Mouse (Mus musculus) hindbrain, embryonic 15.5 days (tissue): ENCODE data around the gene Sirt5. TPM values are rescaled to one million over a fixed set of nuclear protein-coding genes. Genes with fewer than 3 reads are reported as not detected.

ENCODE experiments used
- ATAC-seq: fragments of 200-750 bp; cut with Nextera tagmentation; 2 replicates; pipeline ENCODE4 v1.8.0; 2017; ENCODE audit warnings: low read depth, moderate number of reproducible peaks, moderate TSS enrichment; ENCODE audit not compliant: low FRiP score
- H3K27ac ChIP-seq: fragments of 300-500 bp; sonication (generic); replicated peaks from 2 replicates; pipeline ENCODE4 v1.5.1; 2015; ENCODE audit warnings: mild to moderate bottlenecking, inconsistent platforms
- H3K27me3 ChIP-seq: fragments of 300-500 bp; sonication (generic); 2 replicates; pipeline ENCODE4 v1.6.1; 2015; ENCODE audit warnings: control low read depth, inconsistent platforms
- H3K36me3 ChIP-seq: fragments of 300-500 bp; sonication (generic); 2 replicates; pipeline ENCODE4 v1.6.1; 2015; ENCODE audit warnings: control low read depth, inconsistent platforms
- H3K4me1 ChIP-seq: fragments of 300-500 bp; sonication (generic); replicated peaks from 2 replicates; pipeline ENCODE4 v1.6.1; 2015; ENCODE audit warnings: control low read depth, inconsistent platforms
- H3K4me2 ChIP-seq: fragments of 300-500 bp; sonication (generic); 2 replicates; pipeline ENCODE4 v1.6.1; 2015; ENCODE audit warnings: moderate library complexity, mild to moderate bottlenecking, inconsistent platforms
- H3K4me3 ChIP-seq: fragments of 300-500 bp; sonication (generic); 2 replicates; pipeline ENCODE4 v1.5.1; 2015; ENCODE audit warnings: mild to moderate bottlenecking, inconsistent platforms
- H3K9ac ChIP-seq: fragments of 300-500 bp; sonication (generic); 2 replicates; pipeline ENCODE4 v1.6.1; 2015; ENCODE audit warnings: inconsistent platforms
- H3K9me3 ChIP-seq: fragments of 300-500 bp; sonication (generic); 2 replicates; pipeline ENCODE4 v1.6.1; 2016; ENCODE audit warnings: control low read depth, inconsistent platforms
- WGBS: fragments of 180-500 bp; shearing (Covaris S2); methylation state at CpG from one replicate; pipeline ENCODE4 v1.1.7; 2015; 5-methylcytosine and 5-hydroxymethylcytosine counted together
- polyA plus RNA-seq: library from polyadenylated mRNA; unstranded; fragments of >200 nt; fragmentation: Nextera tagmentation; extraction: Ambion mirVana; gene quantifications from 2 replicates; pipeline ENCODE4 v1.2.1, GENCODE M21; 2015

Gene Sirt5
- 34.8 and 36.7 TPM in 2 replicates for polyA plus RNA-seq

DNA sequence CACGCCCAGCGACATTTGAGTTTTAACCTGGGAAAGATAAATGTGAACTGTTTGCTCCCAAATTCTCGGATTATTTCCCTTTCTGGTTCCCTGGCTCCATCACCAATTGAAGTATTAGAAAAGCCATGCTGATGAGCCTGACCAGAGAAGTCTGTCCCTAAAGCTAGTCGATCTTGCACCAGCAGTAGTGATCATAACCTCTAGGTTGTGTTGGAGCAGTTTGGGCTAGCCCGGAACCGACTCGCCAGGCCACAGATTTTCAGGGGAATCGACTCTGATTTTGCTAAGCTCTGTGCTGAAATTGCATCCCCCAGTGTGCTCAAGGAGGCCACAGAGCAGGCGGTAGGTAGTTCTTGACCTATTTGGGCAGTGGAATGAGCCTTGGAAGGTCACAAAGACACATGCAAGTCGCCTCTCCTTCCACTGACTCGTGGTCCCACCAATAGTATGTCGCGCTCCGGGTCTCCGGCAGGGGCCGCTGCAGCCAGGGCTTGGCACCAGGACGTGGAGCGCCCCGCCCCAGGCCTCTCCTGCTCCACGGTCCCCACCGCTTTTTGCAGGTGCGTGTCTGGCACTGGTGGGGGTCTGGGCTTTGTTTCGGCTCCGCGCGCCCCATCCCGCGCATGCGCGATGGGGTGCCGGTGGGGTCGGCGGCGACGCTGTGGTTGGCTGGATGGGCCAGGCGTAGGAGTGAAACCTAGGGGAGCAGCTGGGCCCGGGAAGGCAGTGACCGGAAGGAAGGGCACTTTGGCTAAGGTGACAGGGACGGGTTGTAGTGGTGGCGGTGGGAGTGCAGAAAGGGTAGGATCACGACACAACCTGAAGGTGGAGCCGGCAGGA, at the start of gene Sirt5:
Sirt5 (plus strand) TSS at position 512 of the 840 bp plus-strand sequence.
- 14% methylated on average over 42 of the region's 42 CpGs for WGBS
- H3K36me3 ChIP-seq = no peaks in the 10 kb centered on the region
- peak within 1 kb of the TSS; percentile 76 for H3K27ac ChIP-seq
- H3K9me3 ChIP-seq = no peaks in the 10 kb centered on the region
- peaks cover 9% of the 10 kb centered on the region for H3K4me1 ChIP-seq
- peak within 1 kb of the TSS; percentile 84 for H3K4me2 ChIP-seq
- peak within 1 kb of the TSS; percentile 55 for H3K9ac ChIP-seq
- peak; percentile 97 for ATAC-seq
- peak within 1 kb of the TSS; percentile 71 for H3K4me3 ChIP-seq
- no peaks in the 10 kb centered on the region for H3K27me3 ChIP-seq

DNA sequence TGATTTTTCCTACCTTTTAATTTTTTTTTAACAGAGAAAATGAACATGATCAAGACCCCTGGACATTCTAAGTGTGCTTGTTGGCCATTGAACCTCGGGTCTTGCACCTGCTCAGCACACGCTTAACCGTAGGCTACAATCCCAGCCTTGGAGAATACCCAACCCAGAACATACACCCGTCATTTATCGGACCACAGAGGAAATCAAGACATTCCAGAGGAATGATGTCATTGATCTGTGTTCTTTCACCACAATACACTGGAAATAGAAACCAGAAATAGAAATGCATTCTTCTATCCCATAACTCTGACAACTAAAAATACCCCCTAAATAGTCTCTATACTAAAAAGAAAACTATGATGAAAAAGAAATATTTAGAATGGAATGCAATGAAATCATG, 47.9 kb upstream of the Sirt5 start:
- H3K9me3 ChIP-seq = no peaks in the 10 kb centered on the region
- H3K4me3 ChIP-seq = no peak overlapping the region
- no peak overlapping the region for H3K27ac ChIP-seq
- no peak overlapping the region for H3K9ac ChIP-seq
- H3K36me3 ChIP-seq = no peaks in the 10 kb centered on the region
- H3K4me1 ChIP-seq = no peaks in the 10 kb centered on the region
- no peak for ATAC-seq
- H3K4me2 ChIP-seq = no peak overlapping the region
- no peaks in the 10 kb centered on the region for H3K27me3 ChIP-seq
- WGBS = 83% methylated on average over 5 of the region's 5 CpGs

DNA sequence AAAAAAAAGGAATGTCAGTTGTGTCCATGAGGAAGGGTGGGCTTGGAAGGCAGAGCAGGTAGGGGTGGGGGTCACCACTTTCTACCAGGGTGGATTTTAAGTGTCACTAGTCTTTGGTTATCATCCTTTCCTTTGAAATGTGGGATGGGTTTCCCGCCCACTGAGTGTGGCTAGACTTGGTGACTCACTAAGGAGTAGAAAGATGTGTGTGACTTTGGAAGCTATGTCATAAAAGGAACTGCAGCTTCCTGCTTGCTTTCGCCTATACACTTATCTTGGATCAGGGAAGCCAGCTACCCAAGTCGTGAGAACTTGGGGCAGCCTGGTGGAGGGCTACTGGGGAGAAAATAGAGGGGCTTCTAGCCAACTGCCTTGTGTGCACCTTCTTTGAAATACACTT, 45.9 kb upstream of the Sirt5 start:
- ATAC-seq = no peak

DNA sequence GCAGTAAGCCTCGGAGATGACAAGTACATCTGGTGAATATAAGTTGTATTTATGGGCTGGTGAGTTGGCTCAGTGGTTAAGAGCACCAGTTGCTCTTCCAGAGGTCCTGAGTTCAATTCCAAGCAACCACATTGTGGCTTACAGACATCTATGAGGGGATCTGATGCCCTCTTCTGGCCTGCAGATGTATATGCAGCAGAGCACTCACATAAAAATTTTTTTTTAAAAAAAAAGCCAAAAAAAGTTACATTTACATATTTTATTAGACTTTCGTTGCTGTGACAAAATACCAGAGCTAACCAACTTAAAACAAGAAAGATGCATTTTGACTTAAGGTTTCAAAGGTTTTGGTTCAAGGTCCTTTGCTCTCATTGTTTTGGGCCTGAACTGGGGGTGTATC, 43.8 kb upstream of the Sirt5 start:
- Histone ChIP-seq H3K9ac (no peak overlapping the region), H3K4me1 (no peaks in the 10 kb centered on the region), H3K27ac (no peak overlapping the region), H3K27me3 (no peaks in the 10 kb centered on the region), H3K36me3 (no peaks in the 10 kb centered on the region), H3K4me2 (no peak overlapping the region), H3K9me3 (no peaks in the 10 kb centered on the region), H3K4me3 (no peak overlapping the region)
- no peak for ATAC-seq
- 74% methylated on average over 2 of the region's 2 CpGs for WGBS

More for the DNA sequence above, 45.9 kb upstream of the Sirt5 start:
- no peak overlapping the region for H3K27ac ChIP-seq
- H3K4me1 ChIP-seq = no peaks in the 10 kb centered on the region
- no peak overlapping the region for H3K4me3 ChIP-seq
- 80% methylated on average over 3 of the region's 3 CpGs for WGBS
- H3K9me3 ChIP-seq = no peaks in the 10 kb centered on the region
- no peak overlapping the region for H3K9ac ChIP-seq
- no peaks in the 10 kb centered on the region for H3K36me3 ChIP-seq
- H3K27me3 ChIP-seq = no peaks in the 10 kb centered on the region
- H3K4me2 ChIP-seq = no peak overlapping the region

DNA sequence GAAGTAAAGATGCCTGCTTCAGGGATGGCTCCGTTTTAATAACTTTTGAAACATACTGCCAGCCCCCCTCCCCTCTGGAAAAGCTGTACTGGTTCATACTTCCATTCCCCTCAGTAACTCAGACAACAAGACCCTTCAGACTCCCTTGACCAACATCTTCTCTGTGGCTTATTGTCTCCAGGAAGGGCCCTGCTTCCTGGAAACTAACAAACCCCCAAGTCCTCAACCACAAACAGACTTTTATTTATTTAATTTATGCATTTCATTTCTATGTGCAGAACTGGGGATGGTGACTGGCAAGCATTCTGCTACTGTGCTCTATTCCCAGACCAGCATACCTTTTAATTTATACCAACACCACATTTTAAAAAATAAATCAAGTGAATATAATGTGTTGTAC, 39.9 kb upstream of the Sirt5 start:
- H3K27ac ChIP-seq = no peak overlapping the region
- H3K4me1 ChIP-seq = no peaks in the 10 kb centered on the region
- H3K4me3 ChIP-seq = no peak overlapping the region
- 79% methylated on average over 1 of the region's 1 CpGs for WGBS
- H3K36me3 ChIP-seq = no peaks in the 10 kb centered on the region
- H3K9me3 ChIP-seq = no peaks in the 10 kb centered on the region
- no peak overlapping the region for H3K9ac ChIP-seq
- no peak overlapping the region for H3K4me2 ChIP-seq
- H3K27me3 ChIP-seq = no peaks in the 10 kb centered on the region
- no peak for ATAC-seq

DNA sequence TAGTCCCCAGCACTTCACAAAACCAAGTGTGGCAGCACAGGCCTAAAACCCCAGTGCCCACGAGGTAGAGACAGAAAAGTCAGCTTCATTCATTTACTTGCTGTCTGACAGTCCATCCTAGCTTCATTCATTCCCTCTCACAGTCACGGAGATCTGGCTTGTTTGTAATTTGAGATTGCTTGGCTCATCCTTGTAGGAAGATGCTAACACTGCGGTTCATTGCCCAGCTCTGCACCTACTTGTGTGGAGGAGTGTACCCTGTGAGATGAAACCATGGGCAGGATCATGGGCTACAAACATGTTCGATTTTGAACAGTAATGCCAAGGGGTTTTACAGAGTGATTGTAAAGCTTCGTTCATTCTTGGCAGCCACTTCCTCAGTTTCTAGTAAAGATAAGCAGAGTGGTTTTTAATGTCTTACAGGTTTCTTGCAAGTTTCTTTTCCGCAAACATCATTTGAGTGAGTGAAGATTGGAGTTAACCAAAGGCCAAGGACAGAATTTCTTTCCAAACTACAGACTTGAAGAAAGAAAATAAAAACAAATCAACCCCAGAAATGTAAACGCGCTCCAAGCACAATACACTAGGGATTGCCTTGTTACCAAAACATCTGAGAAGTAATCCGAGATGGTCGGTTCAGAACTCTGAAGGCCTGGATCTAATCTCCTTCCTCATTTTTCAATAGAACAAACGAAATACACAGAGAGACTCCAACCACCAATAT, 33.4 kb upstream of the Sirt5 start:
- Histone ChIP-seq H3K27ac (no peak overlapping the region), H3K36me3 (no peaks in the 10 kb centered on the region), H3K9ac (no peak overlapping the region), H3K4me3 (no peak overlapping the region), H3K4me2 (no peak overlapping the region), H3K27me3 (no peaks in the 10 kb centered on the region), H3K9me3 (no peaks in the 10 kb centered on the region), H3K4me1 (no peaks in the 10 kb centered on the region)
- 75% methylated on average over 11 of the region's 11 CpGs for WGBS
- no peak for ATAC-seq

DNA sequence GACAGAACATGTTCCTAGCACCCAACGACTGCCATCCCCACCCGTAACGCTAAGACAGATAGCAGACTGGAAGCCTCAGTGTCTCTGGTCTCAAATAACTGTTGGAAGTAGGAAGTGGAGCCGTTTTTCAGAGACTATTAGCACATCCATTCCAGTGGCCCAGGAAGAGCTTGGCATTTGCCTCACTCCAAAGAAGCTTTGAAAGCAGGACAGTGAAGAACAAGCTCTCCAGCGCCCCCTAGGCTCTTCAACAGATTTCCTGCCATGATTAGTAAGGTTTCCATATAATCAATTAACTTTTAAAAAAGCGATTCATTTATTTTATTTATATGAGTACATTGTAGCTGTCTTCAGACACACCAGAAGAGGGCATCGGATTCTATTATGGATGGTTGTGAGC, 32.7 kb upstream of the Sirt5 start:
- H3K36me3 ChIP-seq = no peaks in the 10 kb centered on the region
- no peaks in the 10 kb centered on the region for H3K9me3 ChIP-seq
- 49% methylated on average over 7 of the region's 7 CpGs for WGBS
- ATAC-seq = no peak
- no peaks in the 10 kb centered on the region for H3K4me1 ChIP-seq
- H3K4me3 ChIP-seq = no peak overlapping the region
- H3K27me3 ChIP-seq = no peaks in the 10 kb centered on the region
- H3K9ac ChIP-seq = no peak overlapping the region
- H3K4me2 ChIP-seq = no peak overlapping the region
- no peak overlapping the region for H3K27ac ChIP-seq

DNA sequence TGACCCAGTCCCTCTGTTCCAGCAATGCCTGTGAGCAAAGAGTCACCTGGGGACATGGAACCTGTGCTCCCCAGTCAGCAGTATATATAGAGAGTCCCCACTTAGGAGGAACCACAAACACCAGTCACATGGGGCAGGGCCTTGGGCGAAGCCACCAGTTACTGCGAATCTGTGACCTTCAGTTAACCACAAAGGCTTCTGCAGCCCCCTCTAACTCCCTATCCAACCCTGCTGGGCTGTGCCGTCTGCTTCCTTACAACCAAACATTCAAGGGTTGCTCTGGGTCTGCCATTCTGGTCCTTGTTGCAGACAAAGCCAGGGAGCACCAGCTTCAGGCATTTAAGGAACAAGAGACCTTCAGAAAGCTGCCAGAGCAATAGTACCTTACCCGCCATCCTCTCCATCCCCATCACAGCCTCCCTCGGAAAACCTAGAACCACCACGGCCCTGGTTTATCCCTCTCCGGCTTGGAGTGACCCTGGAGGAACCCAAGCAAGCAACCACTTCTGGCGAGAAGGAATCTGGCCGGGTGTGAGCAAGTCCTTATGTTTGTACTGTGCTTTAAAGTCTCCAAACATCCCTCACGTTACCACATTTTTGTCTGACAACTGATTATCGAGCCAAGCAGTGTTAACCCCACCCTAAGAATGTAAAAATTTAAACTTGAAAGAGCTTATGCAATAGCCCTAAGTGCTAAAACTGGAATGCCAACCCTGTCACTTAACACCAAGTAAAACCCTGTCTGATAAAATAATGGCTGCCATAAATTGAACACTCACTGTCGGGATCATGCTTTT, 28.7 kb upstream of the Sirt5 start:
- Histone ChIP-seq H3K9ac (no peak overlapping the region), H3K4me1 (no peaks in the 10 kb centered on the region), H3K4me3 (no peak overlapping the region), H3K27ac (no peak overlapping the region), H3K27me3 (no peaks in the 10 kb centered on the region), H3K9me3 (no peaks in the 10 kb centered on the region), H3K36me3 (no peaks in the 10 kb centered on the region), H3K4me2 (no peak overlapping the region)
- no peak for ATAC-seq
- WGBS = 87% methylated on average over 12 of the region's 12 CpGs

DNA sequence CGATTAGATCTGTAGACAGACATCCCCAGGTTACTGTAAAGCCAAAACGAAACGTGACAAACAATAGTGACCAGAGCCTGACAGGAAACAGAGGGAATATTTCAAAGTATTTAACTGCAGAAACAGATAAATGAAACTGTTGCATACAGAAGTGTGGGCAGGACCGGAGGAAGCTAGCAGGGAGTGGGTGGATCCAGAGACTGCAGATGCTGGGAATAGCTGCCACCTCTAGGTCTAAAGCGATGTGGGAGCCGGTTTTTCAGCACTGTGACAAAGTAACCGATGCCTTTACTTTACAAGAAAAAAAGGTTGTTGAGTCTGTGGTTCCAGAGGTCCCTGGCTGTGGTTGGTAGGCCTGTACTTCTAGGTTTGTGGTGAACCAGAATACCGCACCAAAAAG, 27.3 kb upstream of the Sirt5 start:
- no peak overlapping the region for H3K27ac ChIP-seq
- H3K4me3 ChIP-seq = no peak overlapping the region
- no peaks in the 10 kb centered on the region for H3K36me3 ChIP-seq
- no peak for ATAC-seq
- H3K9ac ChIP-seq = no peak overlapping the region
- H3K4me1 ChIP-seq = no peaks in the 10 kb centered on the region
- H3K27me3 ChIP-seq = no peaks in the 10 kb centered on the region
- no peak overlapping the region for H3K4me2 ChIP-seq
- no peaks in the 10 kb centered on the region for H3K9me3 ChIP-seq
- WGBS = 95% methylated on average over 8 of the region's 8 CpGs

DNA sequence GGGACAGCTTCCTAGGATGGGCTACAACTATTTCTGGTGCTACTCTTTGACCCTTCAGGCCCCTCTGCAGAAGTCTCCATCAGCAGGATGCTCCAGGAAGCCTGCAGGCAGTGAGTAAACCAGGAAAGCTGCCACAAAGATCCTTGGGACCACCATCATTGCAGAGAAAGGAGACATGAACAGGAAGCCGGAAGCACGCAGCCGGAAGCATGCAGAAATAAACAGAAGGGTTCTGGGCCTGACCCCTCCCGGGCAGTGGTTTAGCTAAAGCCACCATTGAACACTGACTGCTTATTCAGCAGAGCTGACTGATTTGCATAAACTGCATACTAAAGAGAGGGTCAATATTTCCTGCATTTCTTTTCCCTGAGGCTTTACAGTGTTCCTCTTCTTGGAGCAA, 26.7 kb upstream of the Sirt5 start:
- H3K4me2 ChIP-seq = no peak overlapping the region
- H3K4me3 ChIP-seq = no peak overlapping the region
- H3K4me1 ChIP-seq = no peaks in the 10 kb centered on the region
- no peaks in the 10 kb centered on the region for H3K36me3 ChIP-seq
- 44% methylated on average over 4 of the region's 4 CpGs for WGBS
- H3K27ac ChIP-seq = no peak overlapping the region
- H3K9ac ChIP-seq = no peak overlapping the region
- no peak for ATAC-seq
- H3K9me3 ChIP-seq = no peaks in the 10 kb centered on the region
- no peaks in the 10 kb centered on the region for H3K27me3 ChIP-seq

DNA sequence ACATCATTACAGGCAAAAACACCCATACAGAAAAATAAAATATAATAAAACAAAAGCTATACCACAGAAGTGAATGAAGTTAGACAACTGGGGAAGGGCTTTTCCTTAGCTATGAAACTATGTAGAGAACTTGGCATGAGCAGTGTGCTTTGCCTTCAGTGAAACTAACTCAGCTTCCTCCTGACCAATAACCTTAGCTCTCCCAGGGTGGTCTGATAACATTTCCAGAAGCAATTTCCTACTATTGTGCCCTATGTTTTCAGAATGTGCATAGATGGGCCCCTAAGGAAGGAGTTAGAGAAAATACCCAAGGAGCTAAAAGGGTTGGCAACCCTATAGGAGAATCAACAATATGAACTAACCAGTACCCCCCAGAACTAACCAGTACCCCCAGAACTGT, 18.5 kb upstream of the Sirt5 start:
- Histone ChIP-seq H3K9ac (no peak overlapping the region), H3K27me3 (no peaks in the 10 kb centered on the region), H3K36me3 (no peaks in the 10 kb centered on the region), H3K4me2 (no peak overlapping the region), H3K4me3 (no peak overlapping the region), H3K9me3 (no peaks in the 10 kb centered on the region), H3K4me1 (no peaks in the 10 kb centered on the region), H3K27ac (no peak overlapping the region)
- no peak for ATAC-seq

DNA sequence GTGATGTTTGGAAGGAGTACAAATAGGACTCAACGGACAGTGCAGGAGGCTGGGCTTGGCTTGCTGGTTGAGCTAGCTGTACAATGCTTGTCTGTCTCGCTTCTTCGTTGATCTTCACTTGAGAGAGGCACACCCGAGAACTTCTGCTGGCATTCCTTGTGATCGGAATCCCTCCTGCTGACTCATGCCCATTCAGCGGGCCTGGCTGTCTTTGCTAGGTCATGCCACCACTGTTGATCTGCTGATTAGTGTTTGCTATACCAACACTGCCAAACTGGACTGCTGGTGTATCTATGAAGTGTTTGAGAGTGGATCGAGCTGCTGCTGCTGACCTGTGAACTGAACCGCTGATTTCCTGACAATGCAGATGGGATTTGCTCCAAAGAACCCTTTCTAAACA, 15.9 kb upstream of the Sirt5 start:
- H3K9me3 ChIP-seq = no peaks in the 10 kb centered on the region
- WGBS = 82% methylated on average over 8 of the region's 8 CpGs
- H3K4me3 ChIP-seq = no peak overlapping the region
- no peak overlapping the region for H3K27ac ChIP-seq
- no peaks in the 10 kb centered on the region for H3K36me3 ChIP-seq
- no peak for ATAC-seq
- H3K4me1 ChIP-seq = no peaks in the 10 kb centered on the region
- no peak overlapping the region for H3K9ac ChIP-seq
- no peak overlapping the region for H3K4me2 ChIP-seq
- H3K27me3 ChIP-seq = no peaks in the 10 kb centered on the region
